Mouse (Mus musculus) frontal cortex, postnatal 36 days (tissue): ENCODE data around the gene Otol1.

Experiments
- DNase-seq, 2 experiments: peaks; one replicate each; pipeline ENCODE4 v3.0.0; 2022; ENCODE audit warnings: low spot score in 2 of 2

Otol1 gene

DNA sequence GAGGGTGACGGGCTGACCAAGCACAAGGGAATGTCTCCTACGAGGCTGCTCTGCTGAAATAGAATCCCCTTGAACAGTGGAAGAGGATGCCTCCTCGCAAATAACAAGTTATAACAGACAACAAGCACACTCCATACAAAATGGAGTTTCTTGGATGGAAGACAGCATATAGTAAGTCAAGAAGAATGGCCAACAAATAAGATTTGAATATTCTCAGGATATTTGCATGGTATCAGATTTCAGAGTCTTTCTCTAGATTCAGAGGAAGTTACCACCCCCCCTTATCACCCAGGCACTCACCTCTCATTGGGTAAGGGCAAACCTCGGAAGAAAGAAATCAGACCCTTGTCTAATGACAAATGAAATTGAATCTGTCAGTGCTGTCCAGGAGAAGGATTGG lies at the start of gene Otol1:
Gene Otol1 (plus strand): TSS at position 301 of the 400 bp plus-strand sequence.
- no peak for DNase-seq

DNA sequence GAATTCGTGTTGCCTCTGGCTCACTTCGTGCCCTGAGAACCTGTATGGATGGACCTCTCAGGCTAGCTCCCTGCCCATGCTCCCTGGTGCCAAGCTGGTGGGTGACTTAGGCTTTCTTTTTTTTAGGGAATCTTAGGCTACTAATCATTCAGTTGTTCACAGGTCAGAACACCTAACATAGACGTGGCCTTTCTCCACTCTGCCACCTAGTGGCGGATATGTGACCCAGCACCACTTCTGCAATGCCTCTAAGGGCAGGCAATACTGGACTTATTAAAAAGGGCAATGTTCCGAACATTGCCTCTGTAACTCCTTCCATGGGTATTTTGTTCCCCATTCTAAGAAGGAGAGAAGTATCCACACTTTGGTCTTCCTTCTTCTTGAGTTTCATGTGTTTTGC lies 45.2 kb upstream of the Otol1 start:
- no peak for DNase-seq

- DNase-seq: peak in 1 of 2 experiments; percentile 6
Observed at GRCm38 (mm10) chr3:69971482-69972097, 35.8 kb upstream of the Otol1 start.

DNA sequence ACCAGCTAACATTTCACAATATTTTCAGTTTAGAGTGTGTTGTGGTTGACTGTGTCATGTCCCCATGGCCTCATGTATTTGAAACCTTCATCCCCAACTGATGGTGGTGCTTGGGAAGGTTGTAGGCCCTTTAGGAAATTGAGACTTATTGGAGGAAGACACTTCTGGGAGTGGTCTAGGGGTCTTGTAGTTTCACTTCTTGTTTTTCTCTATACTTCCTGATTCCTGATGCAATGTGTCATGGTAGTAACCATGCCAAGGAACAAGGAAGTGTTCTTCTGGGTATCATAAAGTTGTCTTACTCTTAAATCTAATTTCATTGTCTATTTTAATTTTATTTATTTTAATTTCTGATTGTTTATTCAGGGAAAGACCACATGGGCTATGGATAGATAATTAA lies 29.3 kb upstream of the Otol1 start:
- DNase-seq: no peak

GRCm38 (mm10) chr3:69993806-69994205 lies 13.6 kb upstream of the Otol1 start:
- DNase-seq: no peak

- DNase-seq: no peak
Observed at GRCm38 (mm10) chr3:70001540-70001939, 5.9 kb upstream of the Otol1 start.

- peak; percentile 11 to 28 for DNase-seq
Observed at GRCm38 (mm10) chr3:70003126-70003764, 4.2 kb upstream of the Otol1 start.

- peak in 1 of 2 experiments; percentile 19 for DNase-seq
Observed at GRCm38 (mm10) chr3:70003955-70004354, 3.5 kb upstream of the Otol1 start.

DNA sequence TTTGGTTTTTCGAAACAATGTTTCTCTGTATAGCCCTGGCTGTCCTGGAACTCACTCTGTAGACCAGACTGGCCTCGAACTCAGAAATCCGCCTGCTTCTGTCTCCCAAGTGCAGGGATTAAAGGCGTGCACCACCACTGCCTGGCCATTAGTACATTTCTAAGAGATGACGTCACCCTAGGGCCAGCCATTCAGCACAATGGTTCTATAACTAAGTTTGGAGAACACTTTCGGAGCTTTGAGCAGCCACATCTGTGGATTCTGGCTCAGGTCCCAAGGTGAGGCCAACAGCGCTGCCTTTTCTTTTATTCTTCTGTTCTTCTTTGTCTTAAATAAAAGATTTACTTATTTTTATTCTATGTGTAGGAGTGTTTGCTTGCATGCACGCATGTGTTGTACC lies 3.0 kb upstream of the Otol1 start:
- DNase-seq: no peak

GRCm38 (mm10) chr3:70012641-70013040 lies 5.2 kb downstream of the Otol1 start:
- DNase-seq: no peak

- no peak for DNase-seq
Observed at GRCm38 (mm10) chr3:70026605-70027004, 19.2 kb downstream of the Otol1 start.

DNA sequence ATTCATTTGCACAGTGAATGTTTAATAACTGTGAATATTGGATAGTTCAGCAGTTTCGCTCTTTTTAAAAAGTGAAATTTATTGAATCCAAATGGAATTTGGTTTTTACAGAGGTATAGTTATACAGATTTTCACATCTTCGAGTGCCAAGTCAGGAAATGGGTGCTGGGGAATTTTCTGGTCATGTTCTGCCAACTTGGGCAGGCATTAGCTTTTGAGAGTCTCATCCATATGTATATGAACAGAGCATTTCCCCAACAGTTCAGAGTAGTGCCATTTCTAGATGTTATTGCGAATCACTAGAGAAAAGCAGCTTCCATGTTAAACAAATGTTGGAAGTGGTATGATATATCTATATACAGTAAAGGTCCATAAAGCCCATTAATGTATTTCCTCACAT lies 21.8 kb downstream of the Otol1 start:
- no peak for DNase-seq

- peak; percentile 22 to 73 for DNase-seq
Observed at GRCm38 (mm10) chr3:70035593-70035992, 28.2 kb downstream of the Otol1 start.
